Mouse (Mus musculus) spleen, adult 2 months (tissue): ENCODE results near the gene Gm8298.

ENCODE experiments used
- CTCF ChIP-seq: fragments of 200-500 bp; IDR thresholded peaks from 2 replicates; pipeline ENCODE4 v1.5.1; 2011; ENCODE audit warnings: mild to moderate bottlenecking, inconsistent platforms; ENCODE audit not compliant: insufficient read depth, insufficient read length, insufficient replicate concordance; ENCODE audit errors: extremely low read depth
- POLR2A ChIP-seq: fragments of 200-500 bp; IDR thresholded peaks from 2 replicates; pipeline ENCODE4 v1.6.1; 2011; ENCODE audit warnings: low read depth, low read length, inconsistent platforms

- TF ChIP-seq POLR2A, result no peak
- TF ChIP-seq CTCF, result no peak
These were observed 32.4 kb downstream of the Gm8298 start for GRCm38 (mm10) chr3:59893276-59893675.
